Mouse (Mus musculus) heart, postnatal 14 days (tissue): ENCODE data around the gene Retnlb. TPM values are rescaled to one million over a fixed set of nuclear protein-coding genes. Genes with fewer than 3 reads are reported as not detected.
"Not testable (repeated sequence)": the region's sequence is repeated elsewhere in the genome, so short reads cannot be mapped to it uniquely, and the experiment has no call there.

Experiments used
- DNase-seq, 2 experiments: peaks; one replicate each; pipeline ENCODE4 v3.0.0; 2021 to 2022
- intact Hi-C: fragments of 180-260 bp; cut with DNase I; formaldehyde crosslinking; loops from one replicate; pipeline ENCODE4 v1.15.1; 2025
- long read RNA-seq, 2 experiments: library from polyadenylated mRNA; stranded (forward); transcript quantifications; one replicate each; pipeline ENCODE4 v2.0.0; 2021
- total RNA-seq, 2 experiments: library from RNA; stranded (reverse); gene quantifications; 2 replicates each; pipeline ENCODE4 v1.2.3; 2021

The Retnlb gene
- not detected for total RNA-seq
- long read RNA-seq, experiment 1, result 0 reads
- long read RNA-seq, experiment 2, result 0 reads

DNA sequence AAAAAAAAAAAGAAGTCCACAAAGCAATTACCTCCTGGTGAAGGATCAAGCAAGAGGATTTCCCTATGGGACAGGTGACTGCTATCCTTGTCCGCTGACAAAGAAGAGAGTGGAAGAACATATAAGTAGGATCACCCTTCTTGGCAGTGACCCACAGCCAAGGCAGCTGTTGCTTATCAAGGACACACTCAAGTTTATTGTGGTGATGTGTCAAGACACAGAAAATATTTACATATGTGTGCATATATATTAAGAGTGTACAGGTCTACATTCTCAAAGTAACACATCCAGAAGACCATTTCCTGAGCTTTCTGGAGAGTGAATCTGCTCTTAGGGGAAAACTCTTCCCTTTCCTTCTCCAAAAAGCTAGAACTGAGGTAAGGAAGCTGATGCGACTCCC is at the start of gene Retnlb:
Gene Retnlb (plus strand): TSS at position 162 of the 400 bp plus-strand sequence.
- no peak for DNase-seq
- intact Hi-C loops, result no loop called here

- DNase-seq, result no peak
- intact Hi-C loops, result no loop called here
Measured at GRCm38 (mm10) chr16:48769183-48769582, 47.5 kb upstream of the Retnlb start.

DNA sequence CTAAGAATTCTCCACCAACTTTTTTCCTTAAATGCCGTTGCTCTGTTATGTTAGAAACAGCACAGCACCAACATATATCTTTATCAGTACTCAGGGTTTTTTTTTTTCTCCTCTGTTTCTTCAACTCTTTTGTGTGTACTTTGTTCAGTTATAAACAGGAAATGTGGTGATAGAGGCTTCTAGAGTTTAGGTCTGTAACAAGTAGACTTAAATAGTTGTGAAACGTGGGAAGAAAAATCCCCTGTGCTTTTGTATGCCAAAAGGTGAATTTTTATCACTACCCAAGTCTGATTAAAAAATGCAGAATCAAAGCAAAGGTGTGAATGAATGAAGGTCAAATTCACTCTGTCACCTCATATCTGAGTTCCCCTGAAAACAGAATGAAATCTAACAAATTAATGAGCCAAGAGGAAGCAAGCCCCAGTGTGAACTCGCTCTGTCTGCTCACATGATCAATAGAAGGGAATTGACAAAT is 44.6 kb upstream of the Retnlb start, which contains the start of gene Trat1:
Gene Trat1 (minus strand): TSS at position 51 of the 475 bp plus-strand sequence.
- no peak for DNase-seq
- intact Hi-C loops, result no loop called here

DNA sequence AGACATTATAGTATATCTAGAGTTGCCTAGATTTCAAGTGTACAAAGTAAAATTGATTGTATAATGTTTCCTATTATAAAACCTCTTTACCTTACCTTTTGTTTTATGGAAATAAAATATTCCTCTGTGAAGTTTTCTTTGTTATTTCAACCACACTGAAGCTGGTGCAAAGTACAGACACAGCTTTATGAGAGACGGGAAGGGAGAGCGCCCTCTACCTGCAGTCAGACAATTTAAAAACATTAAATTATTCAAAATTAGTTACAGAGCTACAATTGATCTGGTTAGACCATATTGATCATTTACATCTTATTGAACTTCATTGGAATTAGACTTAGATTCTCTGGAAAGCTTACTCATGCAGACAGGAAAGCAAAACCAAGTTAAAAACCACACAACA is 39.4 kb upstream of the Retnlb start:
- no peak for DNase-seq
- intact Hi-C loops, result no loop called here

GRCm38 (mm10) chr16:48786258-48786657 is 30.4 kb upstream of the Retnlb start:
- DNase-seq, result no peak
- intact Hi-C loops, result no loop called here

DNA sequence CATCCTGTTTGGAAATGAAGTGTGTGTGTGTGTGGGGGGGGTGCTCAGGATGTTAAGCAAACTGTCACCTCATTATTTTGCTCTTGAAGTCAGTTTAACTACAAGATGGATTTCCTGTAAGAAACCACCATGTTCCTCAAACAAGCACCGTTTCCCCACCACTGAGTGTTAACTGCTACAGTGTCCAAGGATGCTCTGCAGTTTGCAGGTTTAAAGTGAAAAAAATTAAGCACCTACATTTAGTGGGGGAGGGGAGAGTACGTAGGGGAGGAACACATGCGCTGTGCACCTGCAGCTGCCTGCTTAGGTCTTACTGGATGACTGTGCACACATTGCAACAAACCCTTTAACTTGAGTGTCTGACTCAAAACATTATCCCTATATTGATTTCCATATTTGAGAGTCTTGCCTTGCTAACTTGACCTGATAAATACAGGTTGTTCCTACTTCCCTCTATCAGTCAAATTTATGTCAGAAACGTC is 27.9 kb upstream of the Retnlb start:
- intact Hi-C loops, result no loop called here
- no peak for DNase-seq

GRCm38 (mm10) chr16:48798285-48798684 is 18.4 kb upstream of the Retnlb start:
- intact Hi-C loops, result no loop called here
- no peak for DNase-seq

DNA sequence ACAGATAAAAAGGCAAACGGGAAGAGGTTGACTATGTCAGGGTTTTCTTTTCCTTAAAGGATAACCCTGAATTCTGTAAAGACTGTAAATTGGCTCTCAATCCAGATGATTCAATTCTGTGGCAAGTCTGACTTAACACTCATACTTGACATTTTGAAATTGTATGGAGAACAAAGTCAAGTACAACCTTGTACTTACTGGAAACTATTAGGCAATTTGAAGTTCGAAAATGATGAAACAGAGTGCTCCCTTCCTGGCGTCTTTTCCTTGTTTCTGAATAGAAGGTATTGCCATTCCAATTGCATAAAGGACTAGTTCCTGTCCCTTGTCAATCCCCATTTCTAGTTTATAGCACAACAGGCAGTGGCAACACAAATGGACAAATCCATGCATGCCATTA is 17.2 kb upstream of the Retnlb start:
- no peak for DNase-seq
- intact Hi-C loops, result no loop called here

GRCm38 (mm10) chr16:48800906-48801305 is 15.8 kb upstream of the Retnlb start:
- intact Hi-C loops, result no loop called here

GRCm38 (mm10) chr16:48805412-48805811 is 11.2 kb upstream of the Retnlb start:
- intact Hi-C loops, result no loop called here
- DNase-seq, result no peak

More at GRCm38 (mm10) chr16:48800906-48801305, 15.8 kb upstream of the Retnlb start:
- DNase-seq, result no peak

DNA sequence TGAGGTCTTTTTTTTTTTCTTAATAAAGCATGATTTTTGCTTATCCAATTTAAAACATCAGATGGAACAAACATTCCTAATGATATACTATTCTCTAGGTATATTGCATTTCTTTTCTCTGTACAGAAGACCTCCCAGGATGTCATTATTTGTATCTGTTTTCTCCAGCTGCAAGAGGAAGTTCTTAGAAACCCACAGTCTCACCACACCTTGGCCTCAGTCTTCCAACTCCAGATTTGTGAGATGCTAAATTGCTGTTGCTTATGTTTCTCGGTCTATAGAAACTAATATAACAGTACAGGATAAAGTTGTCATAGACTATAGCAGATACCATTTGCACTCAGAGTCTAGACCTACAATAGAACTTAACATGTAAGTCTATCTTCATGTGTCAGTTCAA is 10.1 kb upstream of the Retnlb start:
- no peak for DNase-seq
- intact Hi-C loops, result no loop called here

DNA sequence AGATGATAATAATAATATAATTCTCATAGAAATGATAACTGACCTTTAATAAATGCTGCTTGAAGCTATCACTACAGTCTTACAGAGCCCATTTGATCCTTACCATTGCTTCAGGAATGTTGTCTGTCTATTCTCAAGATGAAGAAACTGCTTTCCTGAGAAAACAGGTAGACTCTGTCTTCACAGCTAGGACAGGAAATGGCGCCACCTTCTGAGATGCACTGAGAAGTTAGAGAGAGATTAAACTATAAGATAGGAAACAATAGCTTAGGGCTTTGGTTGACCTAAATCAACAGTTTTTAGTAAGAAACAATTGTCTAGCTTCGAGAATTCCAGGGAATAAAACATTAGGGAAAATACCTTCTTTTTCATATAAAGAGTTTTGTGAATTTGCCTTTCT is 7.3 kb upstream of the Retnlb start:
- no peak for DNase-seq
- intact Hi-C loops, result no loop called here

DNA sequence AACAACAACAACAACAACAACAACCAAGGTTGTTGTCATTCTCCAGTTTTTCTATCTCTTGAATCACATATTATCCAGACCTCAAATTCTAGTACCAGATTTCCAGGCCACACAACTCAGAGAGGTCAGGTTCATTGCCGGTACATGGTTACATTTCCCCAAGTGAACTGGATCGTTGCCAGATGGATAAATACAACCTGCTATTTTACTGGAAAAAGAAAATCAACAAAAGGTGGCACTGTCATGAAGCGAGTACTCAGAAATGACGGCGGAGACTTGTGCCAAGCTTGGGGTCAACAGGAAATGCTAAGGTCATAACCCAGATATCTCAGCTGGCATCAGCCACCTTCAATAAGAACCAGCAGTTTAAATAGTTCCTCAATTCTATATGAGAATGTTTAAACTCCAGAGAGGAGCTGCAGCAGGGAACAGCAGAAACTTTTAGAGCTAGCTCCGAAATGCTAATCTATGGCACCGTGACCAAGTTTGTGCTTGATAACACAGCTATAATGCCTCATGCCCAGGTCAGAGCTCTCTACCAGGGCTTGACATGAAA is 4.7 kb upstream of the Retnlb start:
- DNase-seq, result no peak
- intact Hi-C loops, result no loop called here

DNA sequence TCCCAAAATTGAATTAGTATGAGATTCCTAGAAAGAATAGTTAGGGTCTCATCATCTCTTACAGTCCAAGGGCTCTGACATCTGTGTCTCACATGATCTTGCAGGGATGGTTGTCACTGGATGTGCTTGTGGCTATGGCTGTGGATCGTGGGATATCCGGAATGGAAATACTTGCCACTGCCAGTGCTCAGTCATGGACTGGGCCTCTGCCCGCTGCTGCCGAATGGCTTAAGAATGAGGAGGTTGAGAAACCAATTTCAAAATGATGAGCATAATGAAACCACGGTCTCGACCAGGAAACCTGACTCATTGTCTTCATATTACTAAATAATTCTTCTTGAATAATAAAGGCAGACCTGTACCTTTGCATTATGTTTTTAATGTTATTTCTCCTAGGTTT is 1.9 kb downstream of the Retnlb start:
- DNase-seq, result no peak
- intact Hi-C loops, result no loop called here

DNA sequence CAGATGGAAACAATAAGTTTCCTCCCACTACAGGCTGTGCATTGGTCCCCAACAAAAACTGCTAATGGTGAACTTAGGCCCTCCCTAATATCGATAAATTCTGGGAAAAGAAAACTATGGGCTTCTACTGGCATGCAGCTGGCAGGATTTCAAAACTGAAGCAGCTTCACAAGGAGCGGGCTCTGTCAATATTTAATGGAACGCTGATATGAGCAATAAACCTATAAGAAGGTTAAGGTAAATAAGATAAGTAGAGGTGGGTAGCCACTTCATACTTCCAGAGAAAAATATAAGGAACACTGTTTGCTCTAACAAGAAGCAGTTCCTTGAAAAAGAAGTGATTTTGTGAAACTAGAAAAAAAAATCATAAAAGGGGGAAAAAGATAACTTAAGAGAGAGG is 9.8 kb downstream of the Retnlb start:
- no peak for DNase-seq
- intact Hi-C loops, result no loop called here

DNA sequence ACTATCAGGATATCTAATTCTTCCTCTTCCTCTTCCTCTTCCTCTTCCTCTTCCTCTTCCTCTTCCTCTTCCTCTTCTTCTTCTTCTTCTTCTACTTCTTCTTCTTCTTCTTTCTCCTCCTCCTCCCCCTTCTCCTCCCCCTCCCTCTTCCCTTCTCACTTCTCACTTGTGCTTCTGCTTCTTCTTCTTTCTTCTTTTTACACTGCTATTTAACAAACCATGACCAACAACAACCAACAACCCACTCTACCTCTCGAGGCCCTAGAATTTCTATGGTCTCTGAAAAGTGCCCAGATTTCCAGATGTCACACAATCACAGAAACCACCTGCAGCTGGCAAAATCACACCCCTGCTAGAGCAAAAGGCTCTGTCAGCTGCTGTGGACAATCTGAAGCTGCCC is 11.0 kb downstream of the Retnlb start:
- no peak for DNase-seq
- intact Hi-C loops, result no loop called here

GRCm38 (mm10) chr16:48829060-48829459 is 12.4 kb downstream of the Retnlb start:
- DNase-seq, result no peak
- intact Hi-C loops, result no loop called here

- intact Hi-C loops, result no loop called here
- no peak for DNase-seq
Measured at GRCm38 (mm10) chr16:48832055-48832454, 15.4 kb downstream of the Retnlb start.

GRCm38 (mm10) chr16:48833626-48834025 is 17.0 kb downstream of the Retnlb start:
- DNase-seq, intact Hi-C loops: not testable (repeated sequence)

GRCm38 (mm10) chr16:48842266-48842665 is 25.6 kb downstream of the Retnlb start, which contains the start of gene Retnla:
TSS of gene Retnla (plus strand) at chr16:48842551.
- intact Hi-C loops, result no loop called here
- no peak for DNase-seq

DNA sequence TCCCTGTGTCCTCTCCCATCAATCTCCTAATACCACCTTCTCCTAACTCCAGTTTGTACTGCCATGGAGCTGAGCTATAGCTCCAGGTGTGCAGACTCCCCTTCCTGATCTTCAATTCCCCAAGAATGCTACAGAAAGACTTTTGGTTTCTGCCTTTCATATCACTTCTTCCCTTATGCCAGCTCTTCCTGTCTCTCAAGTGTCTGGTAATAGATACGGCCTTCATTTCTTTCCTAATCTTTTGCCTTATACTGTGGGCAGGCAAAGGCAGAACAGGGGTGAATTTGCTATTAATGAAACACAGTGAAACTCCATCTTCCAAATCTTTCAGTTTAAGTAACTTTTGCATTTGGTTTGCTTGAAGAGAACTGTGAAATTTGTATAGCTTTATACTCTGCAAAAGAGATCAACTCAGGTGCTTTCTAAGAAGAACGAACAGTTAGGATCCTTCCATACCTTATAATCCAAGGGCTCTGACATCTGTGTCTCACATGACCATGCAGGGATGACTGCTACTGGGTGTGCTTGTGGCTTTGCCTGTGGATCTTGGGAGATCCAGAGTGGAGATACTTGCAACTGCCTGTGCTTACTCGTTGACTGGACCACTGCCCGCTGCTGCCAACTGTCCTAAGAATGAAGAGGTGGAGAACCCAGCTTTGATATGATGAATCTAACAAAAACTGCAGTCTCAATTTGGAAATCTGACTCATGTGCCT is 27.2 kb downstream of the Retnlb start:
- no peak for DNase-seq
- intact Hi-C loops, result no loop called here

- intact Hi-C loops, result not testable (repeated sequence)
- DNase-seq, result peak; percentile 0 to 1
Measured at GRCm38 (mm10) chr16:48865004-48865403, 48.3 kb downstream of the Retnlb start.
